Mouse (Mus musculus) megakaryocyte-erythroid progenitor cell, adult 5-6 weeks (primary cell): ENCODE results near the gene Ears2. TPM values are rescaled to one million over a fixed set of nuclear protein-coding genes. Genes with fewer than 3 reads are reported as not detected.

ENCODE experiments used
- ATAC-seq: replicated peaks from 2 replicates; pipeline ENCODE4 v1.8.0; 2016; ENCODE audit warnings: mild to moderate bottlenecking, inconsistent platforms; ENCODE audit not compliant: severe bottlenecking, poor library complexity, low FRiP score, low TSS enrichment
- total RNA-seq, 2 experiments: library from RNA; stranded (forward) in 1 of 2; stranded (reverse) in 1 of 2; fragments of 200-1000, 215-1000 nt in 1 of 2; fragments of >200 nt in 1 of 2; fragmentation: Nextera tagmentation in 1 of 2; gene quantifications; 2 replicates each; pipeline ENCODE4 v1.2.3; 2014 to 2017

The Ears2 gene
- total RNA-seq, 2 experiments from 2014 or later = 8.9 to 10.0 TPM

DNA sequence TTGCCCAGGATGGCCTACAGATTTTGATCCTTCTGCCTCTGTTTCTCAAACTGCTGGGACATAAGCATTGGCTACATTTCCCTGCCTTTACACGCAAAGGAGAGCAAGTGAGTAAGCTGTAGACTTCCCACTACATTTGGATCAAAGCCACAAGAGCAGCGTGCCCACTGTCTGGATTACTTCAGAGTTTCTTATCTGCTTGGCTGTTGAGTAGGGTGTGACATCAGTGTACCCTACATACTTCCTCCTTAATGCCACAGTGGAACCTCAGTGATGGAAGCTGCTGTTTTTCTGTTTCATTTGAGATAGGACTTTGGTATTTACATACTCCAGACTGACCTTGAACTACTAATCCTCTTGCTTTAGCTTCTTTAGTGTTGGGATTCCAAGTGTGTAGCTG is 20.2 kb downstream of the Ears2 start:
- ATAC-seq = peak; percentile 91

DNA sequence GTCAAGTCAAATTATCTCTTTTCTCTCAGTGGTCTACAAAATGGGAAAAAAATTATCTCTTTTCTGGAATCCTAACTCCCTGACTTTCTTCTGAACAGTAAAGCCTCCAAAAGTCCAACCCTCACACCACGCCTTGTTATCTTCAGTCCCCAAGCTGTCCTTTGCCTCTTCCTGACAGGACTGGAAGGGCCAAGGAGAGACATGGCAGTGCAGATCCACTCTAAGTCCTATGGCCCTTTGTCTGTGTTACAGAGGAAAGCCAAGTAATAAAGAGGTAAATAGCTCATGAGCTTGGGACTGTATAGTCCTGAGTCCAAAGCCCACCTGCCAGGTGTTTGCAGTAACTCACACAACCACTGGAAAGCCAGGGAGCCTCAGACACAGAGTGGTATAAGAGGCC is 21.4 kb downstream of the Ears2 start:
- no peak for ATAC-seq

DNA sequence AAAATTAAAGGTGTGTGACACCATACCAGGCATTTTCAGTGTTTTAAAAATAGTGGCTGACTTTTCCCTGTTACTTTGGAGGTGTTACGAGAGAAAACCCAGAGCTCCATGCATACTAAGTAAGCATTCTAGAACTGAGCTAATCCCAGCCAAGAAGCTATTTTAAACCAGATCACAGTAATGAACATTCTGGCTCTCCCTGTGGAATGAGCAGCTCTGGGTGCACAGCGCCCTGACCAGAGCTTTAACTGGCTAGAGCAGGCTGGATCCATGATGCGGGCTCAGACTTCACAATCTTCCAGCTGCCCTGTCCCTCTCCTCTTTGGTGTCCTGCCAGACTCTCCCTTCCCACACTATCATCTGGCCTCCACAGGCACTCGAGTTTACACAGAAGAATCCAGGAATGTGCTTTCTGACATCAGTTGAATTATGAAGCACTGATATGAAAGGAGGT is 21.9 kb downstream of the Ears2 start:
- no peak for ATAC-seq

DNA sequence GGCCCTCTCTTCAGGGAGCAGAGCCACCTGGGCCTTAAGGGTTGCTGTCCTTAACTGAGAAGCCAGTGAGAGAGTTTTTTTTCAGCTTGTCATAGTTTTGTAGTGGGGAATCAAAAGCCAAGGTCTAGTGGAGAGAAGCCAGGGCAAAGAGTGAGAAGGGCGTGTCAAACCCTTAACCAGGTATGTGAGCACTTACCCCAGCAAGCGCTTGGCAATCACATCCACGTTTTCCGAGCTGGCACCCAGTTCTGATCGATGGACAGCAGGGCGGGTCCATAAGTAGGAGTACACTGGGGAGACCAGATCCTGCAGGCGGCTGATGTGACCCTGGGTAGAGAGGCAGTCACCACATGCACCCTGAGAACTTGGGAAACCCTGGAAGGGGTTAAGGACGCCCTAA is 23.0 kb downstream of the Ears2 start:
- ATAC-seq = no peak

DNA sequence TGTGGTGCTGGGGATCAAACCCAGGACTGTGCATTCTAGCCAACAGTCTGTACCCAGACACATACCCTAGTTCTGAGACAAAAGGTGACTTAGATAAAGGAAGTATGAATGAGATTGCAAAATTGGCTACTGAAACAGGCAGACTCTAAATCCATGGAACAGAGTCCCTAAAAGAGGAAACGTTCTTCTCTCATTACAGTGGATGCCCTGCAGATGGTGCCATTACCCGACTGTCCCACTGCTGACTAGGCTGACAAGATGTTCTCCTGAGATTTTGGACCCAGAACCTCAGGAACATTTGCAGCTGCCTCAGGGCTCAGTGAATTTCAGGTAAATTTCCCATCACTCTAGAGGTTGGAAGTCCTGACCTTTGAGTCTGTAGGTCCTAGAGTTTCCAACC is 32.7 kb downstream of the Ears2 start:
- peak; percentile 66 for ATAC-seq

DNA sequence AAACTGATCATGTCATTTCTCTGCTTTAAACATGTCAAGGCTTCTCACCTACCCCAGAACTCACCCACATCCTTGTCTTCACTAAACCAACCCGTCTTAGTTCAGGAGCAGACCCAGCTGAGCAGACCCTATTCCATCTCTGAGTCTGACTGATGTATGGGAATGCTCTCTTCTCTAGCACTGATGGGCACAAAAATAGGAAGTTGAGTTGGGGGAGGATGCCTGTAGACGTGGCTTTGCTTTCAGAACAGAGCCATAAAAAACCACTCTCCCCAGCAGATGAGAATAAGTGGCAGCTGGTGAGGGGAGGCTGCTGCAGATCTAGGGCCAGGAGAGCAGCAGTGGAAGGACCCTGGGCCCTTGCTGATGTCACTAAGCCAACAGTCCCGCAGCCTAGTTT is 33.7 kb downstream of the Ears2 start:
- no peak for ATAC-seq

DNA sequence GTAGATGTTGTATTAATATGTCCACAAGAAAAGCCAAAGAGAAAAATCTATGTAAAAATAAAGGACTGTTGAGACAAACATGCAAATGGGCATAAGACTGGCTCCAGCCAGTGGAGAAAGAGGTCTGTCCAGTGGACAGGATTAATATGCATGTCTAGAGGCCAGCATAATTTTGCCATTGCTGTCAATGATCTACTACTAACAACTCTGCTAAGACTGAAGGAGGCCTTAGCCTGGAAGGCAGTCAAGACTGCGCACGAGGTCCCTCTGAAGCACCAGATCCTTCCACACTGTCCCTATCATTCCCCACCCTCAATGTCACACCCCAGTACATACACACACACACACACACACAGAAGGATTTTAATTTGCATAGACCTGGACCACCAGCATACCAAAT is 44.9 kb downstream of the Ears2 start:
- no peak for ATAC-seq

DNA sequence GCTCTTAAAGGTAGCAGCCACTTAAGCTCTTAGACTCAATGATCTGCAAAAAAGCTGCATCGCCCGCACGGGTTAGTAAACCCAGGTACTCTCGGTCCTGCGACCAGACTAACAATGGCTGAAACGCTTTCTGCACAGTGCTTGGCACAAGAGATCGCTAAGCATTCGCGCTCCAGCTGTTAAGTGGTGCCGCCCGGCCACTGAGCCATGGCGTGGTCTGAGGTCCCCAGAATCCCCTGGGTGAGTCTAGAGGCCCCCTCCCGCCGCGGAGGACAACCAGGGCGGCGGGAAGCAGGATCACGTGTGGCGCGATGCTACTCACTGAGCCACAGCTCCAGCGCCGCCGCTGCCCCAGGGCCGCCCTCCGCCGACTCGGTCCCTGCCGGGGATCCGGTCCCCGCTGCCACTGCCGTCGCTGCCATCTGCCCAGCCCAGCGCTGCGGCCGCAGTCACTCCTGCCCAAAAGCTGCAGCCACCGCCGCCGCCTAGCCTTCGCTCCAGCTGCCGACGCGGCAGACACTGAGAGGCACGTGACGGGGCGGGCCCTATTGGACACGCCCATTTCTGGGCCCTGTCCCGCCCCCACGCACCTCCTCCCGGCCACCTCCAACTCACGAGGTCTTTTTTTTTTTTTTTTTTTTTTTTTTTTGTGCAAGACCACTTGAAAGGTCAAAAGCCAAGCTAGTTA is 46.3 kb downstream of the Ears2 start, which contains the start of gene Gga2:
Gene Gga2, minus strand, starts transcription at position 556 of the 688 bp plus-strand sequence.
- ATAC-seq = peak; percentile 84

DNA sequence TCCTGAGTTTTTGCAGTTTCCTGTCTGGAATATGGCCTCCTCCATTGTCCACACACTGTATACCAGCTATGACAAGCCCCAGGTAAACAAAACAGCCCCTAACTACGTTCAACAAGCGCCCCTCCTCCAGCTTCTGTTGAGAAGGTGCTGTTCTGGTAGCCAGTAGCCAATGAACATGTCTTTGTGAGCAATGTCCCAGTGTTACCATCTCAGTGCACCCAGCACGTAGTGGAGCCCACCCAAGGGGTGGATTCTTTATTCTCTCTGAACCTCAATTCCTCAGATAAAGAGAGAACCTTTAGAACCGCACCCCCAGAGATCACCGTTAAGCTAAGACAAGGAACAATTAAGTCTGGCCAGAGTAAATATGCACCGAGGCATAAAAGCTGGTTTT is 46.8 kb downstream of the Ears2 start:
- 0 out of 2 replicates have a peak, but pooled peaks have one; percentile 6 for ATAC-seq

DNA sequence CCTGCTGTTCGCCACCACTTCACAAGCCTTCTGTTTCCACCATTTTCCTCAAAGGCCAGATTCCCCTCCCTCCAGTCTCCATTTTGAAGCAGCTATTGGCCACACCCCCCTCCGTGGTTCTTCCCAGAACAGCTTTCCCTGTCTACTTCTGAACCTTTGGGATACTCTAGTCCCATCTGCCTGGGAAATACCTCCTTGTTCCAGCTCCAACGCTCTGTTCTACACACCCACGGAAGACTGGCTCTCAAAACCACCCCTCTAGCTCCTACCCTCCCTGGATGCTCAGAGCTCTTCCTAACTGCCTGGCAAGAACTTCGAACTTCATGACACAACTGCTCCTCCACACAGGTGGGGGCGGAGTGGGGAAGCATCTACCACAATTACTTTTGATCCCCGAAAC is 48.1 kb downstream of the Ears2 start:
- ATAC-seq = no peak

DNA sequence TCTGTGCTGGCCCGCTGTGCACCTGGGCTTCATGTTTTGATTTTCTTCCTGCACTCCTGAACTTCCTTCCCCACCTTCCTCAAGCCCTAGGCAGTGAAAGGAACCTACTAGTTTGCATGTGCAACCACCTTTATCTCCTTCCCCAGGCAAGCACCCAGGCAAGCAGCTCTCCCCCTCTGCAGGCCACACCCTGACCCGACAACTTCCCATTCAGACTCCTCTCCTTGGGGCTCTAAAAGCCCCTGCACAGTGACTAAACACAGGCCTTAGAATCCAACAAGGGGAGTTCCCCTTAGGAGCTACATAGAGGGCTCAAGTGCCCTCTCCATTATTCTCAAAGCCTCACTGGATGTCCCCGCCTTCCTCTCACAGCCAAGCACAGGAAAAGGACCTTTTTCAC is 48.8 kb downstream of the Ears2 start:
- peak; percentile 84 for ATAC-seq

DNA sequence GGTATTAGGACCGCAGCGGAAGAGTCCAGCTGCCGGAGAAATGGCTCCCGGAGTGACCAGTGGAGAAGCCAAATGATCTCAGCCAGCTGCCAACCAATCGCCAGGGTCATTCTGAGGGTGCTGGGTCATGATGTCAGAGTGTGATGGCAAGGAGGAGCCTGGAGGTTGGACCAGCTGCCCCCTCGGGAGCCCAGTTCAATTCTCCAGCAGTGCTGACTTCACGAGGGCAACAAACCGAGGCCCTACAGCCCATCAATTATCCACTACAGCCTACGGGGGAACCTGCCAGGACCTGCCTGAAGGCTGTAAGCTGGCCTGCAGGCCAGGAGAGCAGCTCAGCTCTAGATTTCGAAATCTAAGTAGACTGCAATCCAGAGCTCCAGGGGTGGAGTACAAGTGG is 51.3 kb downstream of the Ears2 start:
- no peak for ATAC-seq

DNA sequence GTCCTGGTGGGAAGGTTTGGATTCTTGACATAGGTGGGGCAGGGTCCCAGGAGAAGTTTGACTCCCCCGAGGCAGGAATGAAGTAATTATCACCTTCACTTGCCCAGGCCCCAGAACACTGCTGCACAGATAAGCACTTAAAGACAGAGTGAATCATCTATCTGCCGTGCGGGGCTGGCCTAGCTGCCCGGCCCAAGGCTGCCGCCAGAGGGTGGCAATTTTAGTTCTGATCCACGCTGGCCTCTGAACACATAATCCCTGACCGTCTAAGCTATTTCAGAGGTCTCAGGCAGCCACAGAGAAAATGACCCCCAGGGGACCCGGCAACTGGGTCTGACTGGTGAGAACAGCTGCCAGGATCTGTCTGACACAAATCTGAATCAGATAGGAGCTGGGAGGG is 52.0 kb downstream of the Ears2 start:
- peak; percentile 40; the same call in 1 of the 2 replicates for ATAC-seq

DNA sequence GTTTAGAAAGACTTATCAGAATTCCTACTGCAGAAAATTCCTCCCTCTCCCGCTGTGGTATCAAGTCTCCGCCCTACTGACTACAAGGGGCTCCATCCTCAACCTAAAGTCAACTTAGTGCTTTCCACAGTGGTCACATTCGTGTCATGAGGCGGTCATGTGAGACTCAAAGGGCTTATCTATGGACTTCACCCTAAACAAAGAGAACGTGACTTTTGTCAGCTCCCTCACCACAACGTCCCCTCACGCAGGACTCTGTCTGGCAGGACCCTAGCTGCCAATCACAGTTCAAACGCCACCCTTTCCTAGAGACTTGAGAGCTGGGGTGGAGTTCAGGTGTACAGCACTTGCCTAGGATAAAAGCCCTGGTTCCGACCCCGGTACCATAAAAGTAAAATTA is 54.1 kb downstream of the Ears2 start:
- ATAC-seq = no peak

DNA sequence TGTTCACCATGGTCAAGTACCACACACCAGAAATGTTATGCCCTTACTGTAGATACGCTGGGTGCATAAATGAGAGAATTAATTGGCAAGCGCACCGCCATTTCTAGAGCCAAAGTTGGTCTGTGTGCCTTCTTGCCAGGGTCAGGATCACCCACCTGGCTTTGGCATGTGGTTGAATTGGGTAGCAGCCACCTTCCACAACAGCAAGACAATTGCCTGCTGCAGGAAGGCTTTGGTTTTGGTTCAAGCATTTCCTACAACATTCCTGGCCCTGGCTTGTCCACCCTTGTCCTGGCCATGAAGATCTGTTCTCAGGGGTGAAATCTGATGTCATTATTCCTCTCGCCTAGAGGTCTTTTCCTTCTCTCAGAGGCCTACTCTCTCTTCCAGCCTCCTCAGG is 54.7 kb downstream of the Ears2 start:
- no peak for ATAC-seq

DNA sequence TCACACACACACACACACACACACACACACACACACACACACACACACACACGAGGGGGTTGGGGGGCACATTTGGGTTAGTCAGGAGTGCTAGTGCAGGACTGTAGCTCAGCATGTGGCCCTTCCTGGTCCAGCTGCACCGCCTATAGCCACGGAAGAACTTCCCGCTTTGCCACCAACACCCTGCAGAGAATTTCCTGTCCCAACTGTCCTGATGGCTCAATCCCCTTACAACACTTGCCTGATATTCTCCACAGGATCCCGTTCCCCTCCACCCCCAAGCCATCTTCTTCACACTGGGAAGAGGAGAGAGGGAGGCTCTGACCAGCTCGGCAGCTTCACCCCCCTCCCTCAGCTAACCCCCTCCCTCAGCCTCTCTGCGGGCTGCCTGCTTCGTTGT is 66.7 kb downstream of the Ears2 start:
- no peak for ATAC-seq

DNA sequence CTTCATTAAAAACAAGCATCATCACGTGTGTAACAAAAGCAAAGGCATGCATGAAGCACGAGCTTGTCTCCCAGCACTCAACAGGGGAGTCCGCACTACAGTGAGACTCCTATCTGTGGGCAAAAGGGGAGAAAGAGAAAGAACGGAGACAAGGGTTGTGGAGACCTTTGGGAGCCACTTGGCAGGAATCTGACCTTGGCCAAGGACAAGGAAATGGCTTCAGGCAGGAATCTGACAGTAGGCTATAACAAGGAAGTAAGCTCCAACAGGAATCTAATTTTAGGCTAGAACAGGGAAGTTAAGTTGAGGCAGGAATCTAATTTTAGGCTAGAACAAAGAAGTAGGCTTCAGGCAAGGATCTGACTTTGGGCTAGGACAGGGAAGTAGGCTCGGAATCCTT is 71.1 kb downstream of the Ears2 start:
- ATAC-seq = no peak

Other genes with a start within 250 kb of the Ears2 start
- gene Scnn1b, start 202.2 kb downstream of the Ears2 start, total RNA-seq (2014; fragmentation: Nextera tagmentation) = not detected in 2 replicates
- gene Scnn1b, start 202.2 kb downstream of the Ears2 start, total RNA-seq (2017) = not detected in 2 replicates
- 15.1 and 16.2 TPM in 2 replicates for gene Cog7, start 85.6 kb downstream of the Ears2 start, total RNA-seq (2014; fragmentation: Nextera tagmentation)
- 10.9 and 11.2 TPM in 2 replicates for gene Cog7, start 85.6 kb downstream of the Ears2 start, total RNA-seq (2017)
- 39.0 and 40.3 TPM in 2 replicates for gene Gga2, start 46.0 kb downstream of the Ears2 start, total RNA-seq (2014; fragmentation: Nextera tagmentation)
- gene Gga2, start 46.0 kb downstream of the Ears2 start, total RNA-seq (2017) = 22.4 and 23.8 TPM in 2 replicates
- gene Ubfd1, start 88 bp downstream of the Ears2 start, total RNA-seq (2014; fragmentation: Nextera tagmentation) = 37.7 and 39.4 TPM in 2 replicates
- gene Ubfd1, start 88 bp downstream of the Ears2 start, total RNA-seq (2017) = 30.4 and 44.2 TPM in 2 replicates
- 337 and 365 TPM in 2 replicates for gene Ndufab1, start 34.6 kb upstream of the Ears2 start, total RNA-seq (2014; fragmentation: Nextera tagmentation)
- gene Ndufab1, start 34.6 kb upstream of the Ears2 start, total RNA-seq (2017) = 59.5 and 174 TPM in 2 replicates
- 37.8 and 43.2 TPM in 2 replicates for gene Palb2, start 65.7 kb upstream of the Ears2 start, total RNA-seq (2014; fragmentation: Nextera tagmentation)
- 17.7 and 21.8 TPM in 2 replicates for gene Palb2, start 65.7 kb upstream of the Ears2 start, total RNA-seq (2017)
- 58.6 and 63.0 TPM in 2 replicates for gene Dctn5, start 65.8 kb upstream of the Ears2 start, total RNA-seq (2014; fragmentation: Nextera tagmentation)
- gene Dctn5, start 65.8 kb upstream of the Ears2 start, total RNA-seq (2017) = 60.1 and 69.3 TPM in 2 replicates
- gene Plk1, start 92.2 kb upstream of the Ears2 start, total RNA-seq (2014; fragmentation: Nextera tagmentation) = 49.4 and 49.9 TPM in 2 replicates
- gene Plk1, start 92.2 kb upstream of the Ears2 start, total RNA-seq (2017) = 43.6 and 55.5 TPM in 2 replicates
- gene Ern2, start 118.9 kb upstream of the Ears2 start, total RNA-seq (2014; fragmentation: Nextera tagmentation) = not detected in 2 replicates
- gene Ern2, start 118.9 kb upstream of the Ears2 start, total RNA-seq (2017) = not detected in 2 replicates
- gene Chp2, start 152.2 kb upstream of the Ears2 start, total RNA-seq (2014; fragmentation: Nextera tagmentation) = not detected in 2 replicates
- not detected in 2 replicates for gene Chp2, start 152.2 kb upstream of the Ears2 start, total RNA-seq (2017)
- gene Prkcb, start 221.5 kb upstream of the Ears2 start, total RNA-seq (2014; fragmentation: Nextera tagmentation) = 6.0 and 11.4 TPM in 2 replicates
- 0.19 and 3.6 TPM in 2 replicates for gene Prkcb, start 221.5 kb upstream of the Ears2 start, total RNA-seq (2017)